Mouse (Mus musculus) myocyte (in vitro differentiated cells): ENCODE results near the gene Camta1. TPM values are rescaled to one million over a fixed set of nuclear protein-coding genes. Genes with fewer than 3 reads are reported as not detected.

Source experiments
- H3K27me3 ChIP-seq: one replicate; pipeline ENCODE4 v1.6.1; 2011; ENCODE audit not compliant: control insufficient read depth, insufficient read depth, insufficient read length
- H3K36me3 ChIP-seq: one replicate; pipeline ENCODE4 v1.6.1; 2011; ENCODE audit not compliant: control insufficient read depth, insufficient read depth
- H3K4me2 ChIP-seq: one replicate; pipeline ENCODE4 v1.6.1; 2011; ENCODE audit warnings: low read depth, control low read depth
- H3K4me3 ChIP-seq: one replicate; pipeline ENCODE4 v1.5.1; 2011; ENCODE audit warnings: mild to moderate bottlenecking, control low read depth, moderate library complexity
- H3K79me2 ChIP-seq: one replicate; pipeline ENCODE4 v1.6.1; 2011; ENCODE audit not compliant: control insufficient read depth, insufficient read depth
- H3ac ChIP-seq: one replicate; pipeline ENCODE4 v1.6.1; 2011; ENCODE audit not compliant: control insufficient read depth, insufficient read length
- CEBPB ChIP-seq: IDR thresholded peaks from 2 replicates; pipeline ENCODE4 v1.6.1; 2011; ENCODE audit warnings: mild to moderate bottlenecking, moderate library complexity; ENCODE audit not compliant: poor library complexity, insufficient read depth, severe bottlenecking
- E2F4 ChIP-seq: IDR thresholded peaks from one replicate; pipeline ENCODE4 v1.6.1; 2011; ENCODE audit warnings: mild to moderate bottlenecking, control low read depth, moderate library complexity; ENCODE audit not compliant: insufficient read depth
- MAX ChIP-seq: IDR thresholded peaks from one replicate; pipeline ENCODE4 v1.6.1; 2011; ENCODE audit warnings: low read depth, mild to moderate bottlenecking, control low read depth
- MYOD1 ChIP-seq, 3 experiments: IDR thresholded peaks; one replicate each; pipeline ENCODE4 v1.6.1; 2011; ENCODE audit warnings: control low read depth in 2 of 3, low read depth in 2 of 3, mild to moderate bottlenecking in 2 of 3, moderate library complexity in 1 of 3; ENCODE audit not compliant: insufficient read length in 2 of 3, control insufficient read depth in 1 of 3
- MYOG ChIP-seq, 3 experiments: IDR thresholded peaks; one replicate each; pipeline ENCODE4 v1.6.1; 2011; ENCODE audit warnings: control low read depth in 2 of 3, low read depth in 2 of 3, mild to moderate bottlenecking in 2 of 3; ENCODE audit not compliant: insufficient read length in 2 of 3, control insufficient read depth in 1 of 3, insufficient read depth in 1 of 3
- POLR2A ChIP-seq: IDR thresholded peaks from one replicate; pipeline ENCODE4 v1.6.1; 2011; ENCODE audit warnings: low read depth, mild to moderate bottlenecking, control low read depth, moderate library complexity; ENCODE audit not compliant: insufficient read length
- POLR2AphosphoS2 ChIP-seq: IDR thresholded peaks from one replicate; pipeline ENCODE4 v1.6.1; 2011; ENCODE audit warnings: low read depth, control low read depth; ENCODE audit not compliant: insufficient read length
- REST ChIP-seq: IDR thresholded peaks from one replicate; pipeline ENCODE4 v1.6.1; 2011; ENCODE audit warnings: mild to moderate bottlenecking, control low read depth, moderate library complexity; ENCODE audit not compliant: insufficient read depth, insufficient read length
- SRF ChIP-seq: IDR thresholded peaks from one replicate; pipeline ENCODE4 v1.6.1; 2011; ENCODE audit warnings: low read depth; ENCODE audit not compliant: control insufficient read depth, insufficient read length
- TCF12 ChIP-seq: IDR thresholded peaks from one replicate; pipeline ENCODE4 v1.6.1; 2011; ENCODE audit warnings: mild to moderate bottlenecking, control low read depth; ENCODE audit not compliant: poor library complexity, insufficient read depth, severe bottlenecking
- TCF3 ChIP-seq: IDR thresholded peaks from one replicate; pipeline ENCODE4 v1.6.1; 2011; ENCODE audit warnings: low read depth, control low read depth; ENCODE audit not compliant: insufficient read length
- USF1 ChIP-seq: IDR thresholded peaks from one replicate; pipeline ENCODE4 v1.6.1; 2011; ENCODE audit warnings: low read depth, mild to moderate bottlenecking, control low read depth, moderate library complexity
- polyA plus RNA-seq: library from polyadenylated mRNA; unstranded; fragments of >200 nt; fragmentation: generic; extraction: Trizol; gene quantifications from one replicate; pipeline ENCODE4 v1.2.1, GENCODE M21; 2012; ENCODE audit warnings: missing spikeins

The Camta1 gene
- polyA plus RNA-seq, 1 experiment = 40.6 TPM

- Histone ChIP-seq H3K79me2 (no peaks in the 10 kb centered on the region), H3K27me3 (peaks cover 76% of the 10 kb centered on the region), H3K4me3 (no peak overlapping the region), H3K36me3 (no peaks in the 10 kb centered on the region), H3K4me2 (no peak overlapping the region), H3ac (no peak overlapping the region)
- TF ChIP-seq MYOD1 (IDR thresholded peaks at IDR 0.05; ENCODE audit: control insufficient read depth in 1 of 3, insufficient read length in 2 of 3, low read depth in 2 of 3) (no peak), MYOG (IDR thresholded peaks at IDR 0.05; ENCODE audit: control insufficient read depth in 1 of 3, insufficient read depth in 1 of 3, insufficient read length in 2 of 3, low read depth in 2 of 3) (no peak), MAX (no peak), REST (no peak), E2F4 (no peak), TCF12 (no peak), TCF3 (no peak), USF1 (no peak), CEBPB (no peak), POLR2AphosphoS2 (no peak)
Observed at GRCm38 (mm10) chr4:151165539-151165938, 696.1 kb downstream of the Camta1 start.

GRCm38 (mm10) chr4:151164309-151164708, 697.4 kb downstream of the Camta1 start:
- no peak overlapping the region for H3K4me2 ChIP-seq
- TF ChIP-seq SRF = no peak
- TF ChIP-seq POLR2AphosphoS2 = no peak
- TF ChIP-seq MYOD1 (IDR thresholded peaks at IDR 0.05; ENCODE audit: control insufficient read depth in 1 of 3, insufficient read length in 2 of 3, low read depth in 2 of 3) = peak in 1 of 3 experiments; percentile 10
- no peaks in the 10 kb centered on the region for H3K36me3 ChIP-seq
- H3K79me2 ChIP-seq = no peaks in the 10 kb centered on the region
- peaks cover 75% of the 10 kb centered on the region for H3K27me3 ChIP-seq
- H3ac ChIP-seq = no peak overlapping the region
- no peak overlapping the region for H3K4me3 ChIP-seq

- no peaks in the 10 kb centered on the region for H3K79me2 ChIP-seq
- no peak overlapping the region for H3K4me2 ChIP-seq
- no peak for TF ChIP-seq MYOD1 (IDR thresholded peaks at IDR 0.05; ENCODE audit: control insufficient read depth in 1 of 3, insufficient read length in 2 of 3, low read depth in 2 of 3)
- TF ChIP-seq REST = peak; percentile 51
- no peak for TF ChIP-seq TCF3
- no peak for TF ChIP-seq MYOG (IDR thresholded peaks at IDR 0.05; ENCODE audit: control insufficient read depth in 1 of 3, insufficient read depth in 1 of 3, insufficient read length in 2 of 3, low read depth in 2 of 3)
- no peaks in the 10 kb centered on the region for H3K36me3 ChIP-seq
- H3K4me3 ChIP-seq = no peak overlapping the region
- no peak overlapping the region for H3ac ChIP-seq
- peaks cover 60% of the 10 kb centered on the region for H3K27me3 ChIP-seq
Observed at GRCm38 (mm10) chr4:151161869-151162268, 699.8 kb downstream of the Camta1 start.

- H3K4me3 ChIP-seq = no peak overlapping the region
- no peak for TF ChIP-seq SRF
- no peaks in the 10 kb centered on the region for H3K36me3 ChIP-seq
- no peaks in the 10 kb centered on the region for H3K79me2 ChIP-seq
- no peak overlapping the region for H3ac ChIP-seq
- no peak overlapping the region for H3K4me2 ChIP-seq
- peaks cover 56% of the 10 kb centered on the region for H3K27me3 ChIP-seq
Observed at GRCm38 (mm10) chr4:151160932-151161331, 700.7 kb downstream of the Camta1 start.

GRCm38 (mm10) chr4:151160476-151160875, 701.2 kb downstream of the Camta1 start:
- H3K36me3 ChIP-seq = no peaks in the 10 kb centered on the region
- no peak overlapping the region for H3ac ChIP-seq
- H3K4me3 ChIP-seq = no peak overlapping the region
- TF ChIP-seq POLR2AphosphoS2 (no peak), USF1 (no peak), MYOD1 (IDR thresholded peaks at IDR 0.05; ENCODE audit: control insufficient read depth in 1 of 3, insufficient read length in 2 of 3, low read depth in 2 of 3) (no peak), MAX (no peak), E2F4 (no peak), CEBPB (no peak), MYOG (IDR thresholded peaks at IDR 0.05; ENCODE audit: control insufficient read depth in 1 of 3, insufficient read depth in 1 of 3, insufficient read length in 2 of 3, low read depth in 2 of 3) (no peak), SRF (no peak), TCF3 (no peak), TCF12 (no peak), REST (no peak), POLR2A (no peak)
- no peak overlapping the region for H3K4me2 ChIP-seq
- H3K27me3 ChIP-seq = peaks cover 55% of the 10 kb centered on the region
- H3K79me2 ChIP-seq = no peaks in the 10 kb centered on the region

- Histone ChIP-seq H3K27me3 (peaks cover 52% of the 10 kb centered on the region), H3K36me3 (no peaks in the 10 kb centered on the region), H3ac (no peak overlapping the region), H3K4me2 (no peak overlapping the region), H3K79me2 (no peaks in the 10 kb centered on the region), H3K4me3 (no peak overlapping the region)
- TF ChIP-seq POLR2A (no peak), TCF12 (no peak), USF1 (no peak)
Observed at GRCm38 (mm10) chr4:151158250-151158649, 703.4 kb downstream of the Camta1 start.
